Mouse (Mus musculus) brain, embryonic 14.5 days (tissue): Measurements from ENCODE around the gene Cfap45.

Experiments used
- CTCF ChIP-seq: fragments of 200-500 bp; IDR thresholded peaks from 2 replicates; pipeline ENCODE4 v1.5.1; 2012; ENCODE audit warnings: inconsistent platforms, mild to moderate bottlenecking, moderate library complexity, borderline replicate concordance; ENCODE audit not compliant: insufficient read depth, insufficient read length; ENCODE audit errors: extremely low read depth
- POLR2A ChIP-seq: fragments of 200-500 bp; IDR thresholded peaks from 2 replicates; pipeline ENCODE4 v1.6.1; 2012; ENCODE audit warnings: mild to moderate bottlenecking, inconsistent platforms, borderline replicate concordance; ENCODE audit not compliant: poor library complexity, insufficient read depth, insufficient read length, severe bottlenecking; ENCODE audit errors: extremely low read depth

DNA sequence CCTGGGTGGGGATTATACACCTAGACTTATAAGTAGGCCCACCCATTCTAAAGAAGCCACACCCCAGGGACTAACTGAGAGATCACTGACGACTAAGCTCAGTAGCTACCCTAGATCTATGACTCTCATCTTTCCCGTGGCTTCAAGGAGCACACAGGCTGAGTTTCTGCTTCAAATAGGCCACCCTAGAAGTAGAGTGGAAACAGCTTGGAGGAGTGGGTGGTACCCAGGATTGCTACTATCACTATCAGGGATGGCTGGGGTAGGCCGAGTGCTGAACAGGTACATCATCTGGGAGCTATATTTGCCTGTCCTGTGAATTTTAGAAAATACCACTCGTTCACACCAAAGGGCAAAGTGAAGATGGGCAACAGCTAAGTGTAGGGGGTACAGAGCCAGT, 32.7 kb upstream of the Cfap45 start:
- no peak for TF ChIP-seq POLR2A
- no peak for TF ChIP-seq CTCF
